Mouse (Mus musculus) G1E (cell line): ENCODE measurements around the gene Cib4.

Source experiments
- CTCF ChIP-seq: IDR thresholded peaks from 2 replicates; pipeline ENCODE4 v1.5.1; 2012; ENCODE audit warnings: low read depth, low read length, inconsistent platforms, mixed read lengths
- GATA1 ChIP-seq: IDR thresholded peaks from 2 replicates; pipeline ENCODE4 v1.6.1; 2012; ENCODE audit warnings: borderline replicate concordance, low read length, inconsistent platforms, mixed read lengths
- POLR2AphosphoS5 ChIP-seq: IDR thresholded peaks from 2 replicates; pipeline ENCODE4 v1.6.1; 2012; ENCODE audit warnings: low read depth, low read length, inconsistent platforms; ENCODE audit not compliant: insufficient replicate concordance

GRCm38 (mm10) chr5:30593360-30593759, 47.7 kb upstream of the Cib4 start:
- no peak for TF ChIP-seq CTCF
- no peak for TF ChIP-seq GATA1
- TF ChIP-seq POLR2AphosphoS5: no peak
